Mouse (Mus musculus) layer of hippocampus, adult 9-10 months (tissue): Measurements from ENCODE around the gene Copb1.

Experiments used
- DNase-seq: peaks from one replicate; pipeline ENCODE4 v3.0.0; 2022; ENCODE audit warnings: low spot score

The Copb1 gene

GRCm38 (mm10) chr7:114253885-114254833, at the start of gene Copb1:
TSS of gene Copb1 (minus strand) at chr7:114254711.
- peak; percentile 77 for DNase-seq

DNA sequence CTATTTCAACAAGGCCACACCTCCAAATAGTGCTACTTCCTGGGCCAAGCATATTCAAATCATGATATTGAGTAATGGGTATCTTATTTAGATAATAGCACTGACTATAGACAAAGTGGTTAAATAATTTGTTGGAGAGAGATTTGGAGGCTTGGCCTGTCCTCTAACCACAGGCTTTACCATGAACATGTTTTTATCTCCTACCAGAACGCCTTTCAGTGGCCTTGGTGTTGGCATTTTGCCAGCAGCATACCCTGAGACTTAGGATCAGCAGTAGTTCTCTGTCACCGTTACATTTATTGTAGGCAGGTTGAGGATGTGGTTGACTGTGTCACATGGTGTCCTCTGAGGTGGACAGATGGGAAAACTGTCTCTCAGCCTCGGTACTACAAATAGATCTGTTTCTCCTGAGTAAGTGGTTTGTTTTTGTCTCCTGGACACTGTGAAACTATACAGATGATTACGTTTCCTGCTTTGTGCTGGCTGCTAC, 46.8 kb upstream of the Copb1 start:
- DNase-seq, result no peak

- DNase-seq, result no peak
These were observed 46.3 kb upstream of the Copb1 start for GRCm38 (mm10) chr7:114300782-114301181.

DNA sequence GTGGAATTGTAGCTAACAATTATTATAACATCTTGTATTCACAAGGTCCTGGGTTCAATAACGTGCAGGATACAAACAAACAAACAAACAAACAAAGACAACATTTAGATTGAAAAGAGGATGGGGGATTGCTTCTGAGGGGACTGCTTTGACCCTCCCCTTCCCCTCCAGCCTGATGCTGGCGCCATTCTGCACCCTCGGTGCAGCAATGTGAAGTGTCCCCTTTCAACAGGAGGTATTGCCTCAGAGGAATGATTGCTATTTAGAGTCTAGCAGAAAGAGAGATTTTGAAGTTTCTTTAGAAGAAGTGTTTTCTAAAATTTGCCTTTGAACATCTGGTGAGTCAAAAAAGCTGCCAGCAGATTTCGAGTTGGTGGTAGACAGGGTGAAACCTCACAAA, 44.7 kb upstream of the Copb1 start:
- DNase-seq, result no peak

- no peak for DNase-seq
These were observed 40.2 kb upstream of the Copb1 start for GRCm38 (mm10) chr7:114294698-114295097.

- no peak for DNase-seq
These were observed 39.4 kb upstream of the Copb1 start for GRCm38 (mm10) chr7:114293903-114294302.

GRCm38 (mm10) chr7:114292501-114292971, 38.0 kb upstream of the Copb1 start:
- DNase-seq, result no peak

DNA sequence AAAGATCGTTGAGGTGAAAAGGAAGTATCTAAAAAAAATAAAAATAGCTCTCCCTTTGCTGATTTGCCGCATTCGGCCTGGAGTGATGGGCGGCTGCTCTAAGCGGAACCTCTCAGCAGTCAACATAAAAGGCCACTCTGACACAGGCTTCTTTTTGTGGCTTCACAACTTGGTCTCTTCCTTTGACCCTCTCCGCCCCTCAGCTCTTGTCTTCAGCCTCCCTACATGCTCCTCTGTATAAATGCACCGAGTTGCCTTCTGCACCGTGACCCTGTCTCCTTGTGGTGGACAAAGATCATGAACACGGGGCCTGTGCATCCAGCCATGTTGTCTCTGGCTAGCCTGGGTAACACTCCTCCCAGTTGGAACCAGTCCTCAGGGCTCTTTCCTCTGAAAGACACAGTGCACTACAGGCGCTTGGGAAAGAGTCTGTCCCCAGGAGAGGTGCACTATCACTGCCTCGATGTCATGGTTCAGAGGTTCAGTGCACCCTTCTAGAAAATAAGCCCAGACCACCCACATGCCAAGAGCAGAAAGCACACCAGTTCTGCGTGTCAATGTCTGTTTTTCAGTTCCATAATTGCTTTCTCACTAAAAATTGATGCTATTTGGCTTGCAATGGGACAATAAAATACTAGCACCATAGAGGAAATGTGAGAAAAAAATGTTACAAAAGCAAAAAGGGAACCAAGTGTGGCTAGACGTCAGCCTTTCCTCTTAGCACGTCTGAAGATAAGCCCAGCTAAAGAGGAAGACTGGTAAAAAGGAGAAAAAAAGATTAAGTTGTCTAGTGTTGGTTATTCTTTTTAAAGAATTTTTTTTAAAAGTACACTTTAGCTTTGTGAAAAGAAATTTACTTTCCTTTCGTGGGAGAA, 37.2 kb upstream of the Copb1 start:
- DNase-seq, result no peak

GRCm38 (mm10) chr7:114290078-114290506, 35.6 kb upstream of the Copb1 start:
- DNase-seq, result no peak

DNA sequence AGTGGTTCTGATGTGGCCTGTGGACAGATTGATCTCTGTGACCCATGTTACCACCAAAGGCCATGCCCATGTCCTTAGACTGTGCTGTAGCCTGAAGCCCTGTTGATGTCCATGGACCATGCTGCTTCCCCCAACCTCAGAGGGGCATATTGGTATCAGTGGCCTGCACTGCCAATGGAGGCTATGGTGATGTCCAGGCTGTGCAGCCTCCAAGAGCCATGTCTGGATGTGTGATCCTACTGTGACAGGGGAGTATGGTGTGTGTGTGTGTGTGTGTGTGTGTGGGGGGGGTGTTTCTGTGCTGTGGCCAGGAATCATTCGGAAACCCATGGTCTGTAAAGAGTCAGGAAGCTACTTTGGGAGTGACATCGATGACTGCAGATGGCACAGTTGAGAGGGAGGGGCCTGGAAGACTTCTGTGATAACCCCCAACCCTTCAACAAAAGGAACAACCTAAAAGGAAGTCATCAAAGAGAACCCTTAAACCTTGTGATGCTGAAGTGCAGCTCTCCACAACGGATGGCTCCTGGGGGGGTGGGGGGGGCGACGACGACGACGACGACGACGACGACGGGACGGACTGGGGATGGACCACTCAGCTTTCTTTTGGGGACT, 29.9 kb upstream of the Copb1 start:
- no peak for DNase-seq

DNA sequence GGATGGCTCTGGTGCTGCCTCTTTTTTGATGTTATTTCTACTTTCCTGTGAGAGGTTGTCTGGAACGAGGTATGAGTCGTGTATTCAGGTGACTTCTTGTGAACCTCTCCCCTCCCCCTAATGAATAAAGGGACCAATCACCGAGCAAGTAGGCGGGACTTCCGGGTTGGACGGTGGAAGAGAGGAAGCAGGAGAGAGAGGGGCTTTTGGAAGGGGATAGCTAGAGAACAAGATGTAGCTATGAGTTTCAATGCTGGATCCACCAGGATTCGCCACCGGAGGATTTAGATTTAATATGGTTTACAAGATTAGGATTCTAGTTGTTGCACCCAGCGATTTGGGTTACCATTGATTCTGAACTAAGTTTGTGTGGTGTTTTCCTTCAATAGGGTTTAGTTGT, 28.5 kb upstream of the Copb1 start:
- DNase-seq, result no peak

DNA sequence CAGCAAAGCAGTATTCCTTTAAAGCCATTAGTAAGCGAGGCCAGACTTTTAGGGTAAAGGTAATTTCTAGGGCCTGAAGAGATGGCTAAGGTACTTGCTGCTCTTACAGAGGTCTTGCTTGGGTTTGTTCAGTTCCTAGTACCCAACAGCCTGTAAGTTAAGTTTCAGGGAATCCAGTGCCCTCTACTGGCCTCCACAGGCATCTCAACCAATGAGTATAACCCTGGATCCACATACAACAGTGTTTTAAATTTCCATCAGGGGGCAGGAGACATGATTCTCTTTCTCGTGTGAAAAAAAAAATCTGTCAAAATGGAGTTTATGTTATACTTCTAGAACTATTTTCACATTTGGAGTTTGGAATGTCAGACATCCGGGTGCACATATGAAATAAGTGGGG, 27.2 kb upstream of the Copb1 start:
- no peak for DNase-seq

DNA sequence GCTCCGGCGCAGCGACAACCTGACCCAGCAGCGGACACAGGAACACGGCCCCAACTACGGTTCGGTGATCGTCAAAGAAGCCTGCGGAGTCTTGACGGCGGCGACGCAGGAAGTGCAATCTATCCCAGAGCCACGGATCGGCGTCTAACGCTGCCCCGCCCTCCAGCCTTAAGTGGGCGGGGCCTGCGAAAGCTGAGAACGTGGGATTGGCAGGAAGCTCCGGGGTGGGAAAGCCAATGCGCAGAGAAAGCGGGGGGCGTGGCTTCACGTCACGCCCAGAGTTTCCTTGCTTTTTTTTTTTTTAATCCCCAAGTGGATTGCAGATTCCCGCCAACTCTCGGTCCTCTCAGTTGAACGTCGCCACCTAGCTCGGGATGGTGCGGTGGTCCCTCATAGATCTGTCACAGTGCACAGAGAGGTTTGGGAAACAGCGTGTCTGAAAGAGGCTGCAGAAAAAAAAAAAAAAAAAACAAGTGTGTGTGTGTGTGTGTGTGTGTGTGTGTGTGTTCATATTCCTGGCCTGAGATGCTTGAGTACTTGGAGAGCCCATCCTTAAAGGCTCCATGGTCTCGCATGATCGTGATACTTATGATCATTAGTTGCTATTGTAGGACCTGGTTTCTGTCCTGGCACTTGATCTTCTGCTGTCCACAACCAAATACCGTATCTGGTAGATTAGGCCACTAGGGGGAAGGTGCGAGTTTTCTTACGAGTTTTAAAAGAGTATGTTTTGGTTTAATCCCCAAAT, 21.7 kb upstream of the Copb1 start, which contains the start of gene Psma1:
Psma1 (minus strand) TSS at position 114 of the 748 bp plus-strand sequence.
- peak; percentile 89 for DNase-seq

DNA sequence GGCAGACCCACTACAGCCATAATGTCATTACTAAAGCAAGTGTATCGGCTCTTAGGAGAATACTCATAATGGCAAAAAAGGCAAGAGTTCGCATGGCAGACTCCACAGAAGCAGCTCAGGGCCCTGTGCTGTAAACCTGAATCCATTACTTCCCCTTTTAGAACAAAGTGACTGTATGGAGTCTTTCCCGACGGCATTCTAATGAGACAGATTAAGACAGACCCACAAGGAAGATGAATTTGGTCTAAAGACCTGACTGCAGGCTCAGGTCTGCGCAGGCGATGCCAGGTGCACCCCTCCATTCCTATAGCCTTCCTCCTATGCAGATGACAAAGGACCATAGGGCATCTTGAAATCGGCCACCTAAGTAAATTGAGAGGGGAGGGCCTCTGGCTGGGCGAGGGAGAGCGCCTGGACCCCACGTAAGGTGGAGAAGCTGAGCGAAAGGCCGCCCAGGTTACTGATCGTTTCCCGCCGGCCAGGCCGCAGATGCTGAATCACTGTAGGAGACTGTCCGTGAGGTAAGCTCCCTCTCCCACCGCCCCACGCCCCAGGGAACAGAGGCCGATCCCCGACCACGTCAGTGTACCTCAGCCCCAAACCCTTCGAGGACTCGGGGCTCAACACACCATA, 21.0 kb upstream of the Copb1 start:
- no peak for DNase-seq

GRCm38 (mm10) chr7:114268446-114268845, 13.9 kb upstream of the Copb1 start:
- DNase-seq, result no peak

- no peak for DNase-seq
These were observed 2.8 kb downstream of the Copb1 start for GRCm38 (mm10) chr7:114251684-114252083.

DNA sequence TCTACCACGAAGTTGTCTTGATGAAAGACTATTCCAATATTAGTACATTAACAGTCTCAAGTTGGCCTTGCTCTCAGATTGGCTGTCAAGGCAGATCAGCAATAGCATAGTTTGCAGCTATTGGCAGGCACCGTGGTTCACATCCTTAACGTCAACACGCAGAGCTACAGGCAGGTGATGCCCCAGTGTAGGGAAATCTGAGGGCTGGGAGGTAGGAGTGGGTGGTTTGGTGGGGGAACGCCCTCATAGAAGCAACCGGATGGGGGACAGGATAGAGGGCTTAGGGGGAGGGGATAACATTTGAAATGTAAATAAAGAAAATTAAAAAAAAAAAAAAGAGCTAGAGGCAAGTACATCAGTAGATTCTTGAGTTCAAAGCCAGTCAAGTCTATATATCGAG, 20.5 kb downstream of the Copb1 start:
- DNase-seq, result no peak

- no peak for DNase-seq
These were observed 21.5 kb downstream of the Copb1 start for GRCm38 (mm10) chr7:114232982-114233381.

GRCm38 (mm10) chr7:114231857-114232256, 22.7 kb downstream of the Copb1 start:
- no peak for DNase-seq

DNA sequence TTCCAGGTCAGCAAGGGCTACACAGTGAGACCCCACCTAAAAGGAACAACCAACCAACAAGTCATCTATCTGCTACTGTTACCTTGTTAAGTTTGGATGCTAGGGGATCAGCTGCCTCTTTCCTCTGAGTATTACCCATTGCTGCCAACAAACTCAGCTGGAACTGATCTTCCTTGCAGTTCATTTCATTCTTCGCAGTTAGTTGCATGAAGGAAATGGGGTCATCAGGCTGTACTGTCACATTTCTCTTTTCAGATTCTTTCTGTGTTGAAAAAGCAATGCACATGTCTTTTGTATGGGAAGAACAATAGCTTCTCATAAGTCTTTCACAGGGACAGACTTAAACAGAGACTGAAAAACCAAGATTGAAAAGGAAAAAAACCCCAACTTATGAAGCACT, 28.0 kb downstream of the Copb1 start:
- DNase-seq, result no peak

- DNase-seq, result no peak
These were observed 34.1 kb downstream of the Copb1 start for GRCm38 (mm10) chr7:114220433-114220832.
